Mouse (Mus musculus): ENCODE measurements at regions not wholly inside any gene's neighbourhood (a gene's known extent, or its start where the extent isn't known, plus 50 kb on each side); places are given as distances from the start of the nearest gene placed in this dataset.

GRCm38 (mm10) chr1:35919840-35920734 is 148.1 kb upstream of the Hs6st1 start:
- in situ Hi-C loops (cut with MboI, MseI): loop anchor here (10.0 kb wide), 1 partner anchor 925 kb away; no protein-coding TSS in a partner anchor

- in situ Hi-C loops (cut with MboI, MseI): loop anchor here (10.0 kb wide), 1 partner anchor 930 kb away; no protein-coding TSS in a partner anchor
Observed at GRCm38 (mm10) chr1:35924796-35925195, 143.4 kb upstream of the Hs6st1 start.

- in situ Hi-C loops (cut with MboI, MseI): loop anchor here (10.0 kb wide), 1 partner anchor 930 kb away; no protein-coding TSS in a partner anchor
Observed at GRCm38 (mm10) chr1:35925301-35925700, 142.9 kb upstream of the Hs6st1 start.

GRCm38 (mm10) chr1:35926191-35927048 is 141.8 kb upstream of the Hs6st1 start:
- in situ Hi-C loops (cut with MboI, MseI): loop anchor here (10.0 kb wide), 1 partner anchor 932 kb away; no protein-coding TSS in a partner anchor

- in situ Hi-C loops (cut with MboI, MseI): loop anchor here (10.0 kb wide), 1 partner anchor 932 kb away; no protein-coding TSS in a partner anchor
Observed at GRCm38 (mm10) chr1:35927049-35927415, 141.2 kb upstream of the Hs6st1 start.

GRCm38 (mm10) chr1:35930351-35930750 is 137.8 kb upstream of the Hs6st1 start:
- in situ Hi-C loops (cut with MboI, MseI): no loop called here

- in situ Hi-C loops (cut with MboI, MseI): no loop called here
Observed at GRCm38 (mm10) chr1:35931056-35931455, 137.1 kb upstream of the Hs6st1 start.

- in situ Hi-C loops (cut with MboI, MseI): no loop called here
Observed at GRCm38 (mm10) chr1:35933511-35933910, 134.7 kb upstream of the Hs6st1 start.

- in situ Hi-C loops (cut with MboI, MseI): no loop called here
Observed at GRCm38 (mm10) chr1:35935099-35935651, 133.0 kb upstream of the Hs6st1 start.

GRCm38 (mm10) chr1:35936362-35937093 is 131.7 kb upstream of the Hs6st1 start:
- in situ Hi-C loops (cut with MboI, MseI): no loop called here

GRCm38 (mm10) chr1:35940236-35940635 is 128.0 kb upstream of the Hs6st1 start:
- in situ Hi-C loops (cut with MboI, MseI): no loop called here

- in situ Hi-C loops (cut with MboI, MseI): no loop called here
Observed at GRCm38 (mm10) chr1:35941642-35942077, 126.5 kb upstream of the Hs6st1 start.

GRCm38 (mm10) chr1:35942222-35942621 is 126.0 kb upstream of the Hs6st1 start:
- in situ Hi-C loops (cut with MboI, MseI): no loop called here

- in situ Hi-C loops (cut with MboI, MseI): no loop called here
Observed at GRCm38 (mm10) chr1:35943800-35944199, 124.4 kb upstream of the Hs6st1 start.

- in situ Hi-C loops (cut with MboI, MseI): no loop called here
Observed at GRCm38 (mm10) chr1:35944376-35944775, 123.8 kb upstream of the Hs6st1 start.

GRCm38 (mm10) chr1:35944849-35945248 is 123.4 kb upstream of the Hs6st1 start:
- in situ Hi-C loops (cut with MboI, MseI): no loop called here

- in situ Hi-C loops (cut with MboI, MseI): no loop called here
Observed at GRCm38 (mm10) chr1:35945596-35945995, 122.6 kb upstream of the Hs6st1 start.

GRCm38 (mm10) chr1:35948104-35948503 is 120.1 kb upstream of the Hs6st1 start:
- in situ Hi-C loops (cut with MboI, MseI): no loop called here

GRCm38 (mm10) chr1:35951082-35951481 is 117.1 kb upstream of the Hs6st1 start:
- in situ Hi-C loops (cut with MboI, MseI): no loop called here

GRCm38 (mm10) chr1:35953721-35954120 is 114.5 kb upstream of the Hs6st1 start:
- in situ Hi-C loops (cut with MboI, MseI): no loop called here

Data from T-helper 2 cell (primary cell).